Mouse (Mus musculus) gastrocnemius, postnatal 14 days (tissue): ENCODE results near the gene Thsd4. TPM values are rescaled to one million over a fixed set of nuclear protein-coding genes. Genes with fewer than 3 reads are reported as not detected.
"Not testable (repeated sequence)": the region's sequence is repeated elsewhere in the genome, so short reads cannot be mapped to it uniquely, and the experiment has no call there.

Experiments used
- DNase-seq: peaks from one replicate; pipeline ENCODE4 v3.0.0; 2021; ENCODE audit warnings: mixed read lengths
- intact Hi-C: fragments of 180-260 bp; cut with DNase I; formaldehyde crosslinking; loops from one replicate; pipeline ENCODE4 v1.15.1; 2025; ENCODE audit warnings: low total_unique reads
- total RNA-seq, 2 experiments: library from RNA; stranded (reverse); gene quantifications; 2 replicates each; pipeline ENCODE4 v1.2.3; 2021

Gene Thsd4
- total RNA-seq, 2 experiments from 2014 or later: 2.4 to 3.7 TPM

DNA sequence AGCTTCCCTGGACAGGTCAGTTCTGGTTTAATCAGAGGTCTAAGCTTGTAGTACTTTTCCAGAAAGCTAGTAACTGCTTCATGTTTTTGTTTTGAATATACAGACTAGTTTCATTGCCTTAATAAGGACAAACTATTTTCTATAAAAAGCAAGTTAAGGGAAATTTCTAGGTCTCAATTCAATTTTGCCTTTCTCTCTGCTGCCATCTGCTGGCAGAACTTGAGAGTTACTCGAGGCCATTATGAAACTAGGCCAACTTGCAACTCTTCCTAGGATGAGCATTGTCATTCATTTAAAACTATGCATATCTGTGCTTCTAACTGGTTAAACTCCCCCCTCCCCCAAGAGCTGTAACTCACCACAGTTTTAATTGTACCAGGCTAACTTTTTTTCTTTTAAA is 532.0 kb downstream of the Thsd4 start:
- intact Hi-C loops: no loop called here
- DNase-seq: peak; percentile 39

DNA sequence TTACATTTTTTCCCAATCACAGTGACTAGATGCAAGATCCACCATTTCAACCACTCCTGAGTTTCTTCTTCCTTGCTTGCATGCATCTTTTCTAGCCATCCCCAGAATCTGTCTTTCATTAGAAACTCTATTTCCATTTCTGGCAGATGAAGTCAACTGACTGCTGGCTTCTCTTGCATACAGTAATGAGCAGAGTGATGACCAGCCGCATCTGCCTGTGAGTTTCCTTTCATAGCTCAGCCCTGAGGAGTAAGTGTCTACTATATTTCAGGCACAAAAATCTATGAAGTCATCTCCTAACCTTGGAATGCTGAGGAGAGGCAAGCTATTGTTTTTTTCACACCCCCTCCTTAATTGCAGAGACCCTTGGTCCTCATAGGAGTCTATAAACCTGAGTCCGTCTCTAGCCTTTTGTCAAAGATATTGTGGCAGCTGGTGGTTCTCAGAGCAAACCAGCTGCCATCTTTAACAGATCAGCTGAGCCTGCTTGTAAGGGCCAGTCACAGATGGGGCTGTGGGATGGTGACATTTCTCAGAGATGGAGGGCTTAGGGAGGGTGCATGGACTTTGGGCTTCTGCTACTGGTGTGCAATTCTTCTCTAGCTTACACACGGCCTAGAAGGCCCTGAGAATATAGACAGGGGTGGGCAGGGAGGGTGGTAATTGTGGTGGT is 535.8 kb downstream of the Thsd4 start:
- DNase-seq: no peak
- intact Hi-C loops: no loop called here

DNA sequence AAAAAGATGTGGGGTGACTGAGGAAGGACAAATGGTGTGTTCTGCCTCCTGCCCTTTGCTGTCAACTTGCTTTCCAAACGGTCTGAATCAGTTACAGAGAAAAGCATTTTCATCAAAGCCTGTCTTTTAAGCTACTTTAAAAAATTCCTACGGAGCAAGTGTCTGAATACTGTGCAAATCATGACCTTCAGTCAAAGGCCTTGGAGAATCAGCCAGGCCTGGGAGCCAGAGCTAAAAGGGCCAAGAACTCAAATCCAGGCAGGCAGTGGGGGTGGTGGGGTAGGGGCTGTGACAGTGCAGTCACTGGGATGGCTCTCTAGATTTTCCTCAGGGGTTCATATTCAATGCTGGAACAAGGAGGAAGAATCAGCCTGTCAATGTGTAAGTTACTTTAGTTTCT is 540.7 kb downstream of the Thsd4 start:
- no peak for DNase-seq
- intact Hi-C loops: no loop called here

DNA sequence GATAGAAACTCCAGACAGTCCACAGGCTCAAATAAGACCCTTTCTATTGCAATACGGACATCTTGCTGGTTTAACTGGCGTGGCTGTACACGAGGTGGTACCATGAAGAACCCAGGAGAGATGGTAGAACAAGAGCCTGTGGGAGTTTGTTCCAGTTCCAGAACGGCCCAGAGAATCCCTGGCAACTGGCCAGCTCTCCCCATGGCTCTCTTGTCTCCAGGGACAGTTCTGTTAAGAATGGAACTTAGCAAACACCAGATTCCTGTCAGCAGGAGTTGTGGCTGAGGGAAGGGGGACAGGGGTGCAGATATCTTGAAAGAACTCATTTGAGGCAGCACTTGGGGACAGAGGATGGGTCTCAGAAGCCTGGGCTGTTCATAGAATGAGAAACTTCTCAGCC is 550.6 kb downstream of the Thsd4 start:
- no peak for DNase-seq
- intact Hi-C loops: no loop called here

DNA sequence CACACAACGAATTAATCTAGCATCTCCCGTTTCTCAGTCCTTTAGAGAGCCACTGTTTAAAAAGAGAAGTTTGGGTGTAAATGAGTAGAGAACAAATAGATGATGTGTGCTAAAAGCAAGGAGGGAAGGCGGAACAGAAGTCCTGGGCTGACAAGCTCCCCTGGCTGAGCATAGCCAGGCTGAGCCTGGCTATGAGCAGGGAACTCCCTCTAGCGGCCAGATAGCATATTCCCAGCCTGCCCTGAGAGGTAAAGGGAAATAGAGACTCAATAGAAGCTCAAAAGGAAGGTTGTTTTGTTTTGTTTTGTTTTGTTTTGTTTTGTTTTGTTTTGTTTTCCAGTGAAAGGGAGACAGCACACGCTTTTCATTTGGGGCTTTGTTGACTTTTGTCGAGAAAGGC is 552.5 kb downstream of the Thsd4 start:
- DNase-seq: peak; percentile 50
- intact Hi-C loops: loop anchor here (10.0 kb wide), 2 partner anchors 245 to 265 kb away; no protein-coding TSS in a partner anchor

DNA sequence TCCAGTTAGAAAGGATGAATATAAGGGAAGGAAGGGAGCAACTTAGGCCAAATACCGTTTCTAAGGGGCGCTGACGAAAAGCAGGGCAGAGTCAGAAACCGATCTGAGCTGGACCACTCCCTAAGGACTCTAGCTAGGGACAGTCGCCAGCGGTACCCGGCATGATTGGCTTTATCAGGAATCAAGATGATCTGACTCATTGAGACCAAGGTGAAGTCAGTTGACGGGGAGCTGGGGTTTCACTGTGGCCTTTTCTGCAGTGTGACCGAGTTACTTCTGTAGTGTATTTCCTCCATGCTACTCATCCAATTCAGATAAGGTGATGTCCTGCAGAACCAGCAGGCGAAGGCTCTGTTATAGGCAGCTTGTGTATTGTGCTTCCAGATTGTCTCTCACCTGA is 556.8 kb downstream of the Thsd4 start:
- intact Hi-C loops: loop anchor here (10.0 kb wide), 2 partner anchors 240 to 270 kb away; no protein-coding TSS in a partner anchor

DNA sequence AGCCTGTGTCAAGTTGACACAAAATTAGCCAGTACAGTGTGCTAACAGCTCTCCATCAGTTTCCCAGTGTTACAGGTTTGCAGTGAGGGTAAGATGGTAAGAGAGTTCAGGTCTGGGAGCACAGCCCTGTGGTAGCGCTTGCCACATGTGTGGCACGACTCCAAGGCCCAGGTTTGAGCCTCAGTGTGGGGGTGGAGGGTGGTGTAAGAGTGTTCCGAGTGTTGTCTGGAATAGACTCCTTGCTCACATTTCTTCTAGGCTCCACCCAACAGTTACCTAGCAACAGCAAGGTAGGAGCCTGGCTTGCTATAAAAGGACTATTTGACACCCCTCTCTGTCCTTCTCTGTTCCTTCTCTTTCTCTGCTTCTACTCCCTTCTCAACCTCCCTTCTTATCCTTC is 557.5 kb downstream of the Thsd4 start:
- intact Hi-C loops: loop anchor here (10.0 kb wide), 2 partner anchors 240 to 270 kb away; no protein-coding TSS in a partner anchor
- no peak for DNase-seq

More for the DNA sequence above, 556.8 kb downstream of the Thsd4 start:
- DNase-seq: no peak

DNA sequence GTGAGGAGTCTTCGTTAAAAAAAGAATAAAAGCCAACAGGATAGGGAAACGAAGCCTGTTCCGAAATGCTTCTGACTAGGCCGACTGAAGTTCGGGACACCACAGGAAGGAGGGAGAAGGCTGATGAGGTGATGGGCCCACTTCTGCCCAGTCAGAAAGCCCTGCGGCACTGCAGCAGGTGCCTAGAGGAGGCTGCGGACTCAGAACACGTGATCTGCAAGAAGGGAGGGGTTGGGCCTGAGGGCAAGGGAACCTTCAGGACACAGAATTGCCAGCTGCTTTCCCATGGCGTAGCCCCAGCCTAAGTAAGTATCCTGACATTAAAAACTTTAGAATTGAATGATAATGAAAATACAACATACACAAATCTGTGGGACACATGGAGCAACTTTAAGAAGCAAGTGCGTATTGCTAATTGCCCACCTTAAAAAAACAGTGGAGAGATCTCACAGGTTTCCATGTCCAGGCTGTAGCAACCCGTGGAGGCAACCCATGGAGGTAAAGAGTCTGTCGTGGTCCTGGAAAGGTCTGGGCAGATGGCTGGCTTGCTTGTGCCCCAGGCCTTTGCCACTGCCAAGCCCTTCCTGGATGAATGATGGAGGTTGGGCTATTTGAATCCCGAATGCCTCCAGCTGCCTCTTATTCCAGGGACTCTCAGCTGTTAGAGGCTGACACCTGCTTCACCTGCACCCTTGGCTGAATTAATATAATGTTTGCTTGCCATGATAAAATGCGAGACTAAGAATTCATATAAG is 560.5 kb downstream of the Thsd4 start:
- intact Hi-C loops: loop anchor here (10.0 kb wide), 2 partner anchors 237 to 273 kb away; no protein-coding TSS in a partner anchor
- DNase-seq: no peak

DNA sequence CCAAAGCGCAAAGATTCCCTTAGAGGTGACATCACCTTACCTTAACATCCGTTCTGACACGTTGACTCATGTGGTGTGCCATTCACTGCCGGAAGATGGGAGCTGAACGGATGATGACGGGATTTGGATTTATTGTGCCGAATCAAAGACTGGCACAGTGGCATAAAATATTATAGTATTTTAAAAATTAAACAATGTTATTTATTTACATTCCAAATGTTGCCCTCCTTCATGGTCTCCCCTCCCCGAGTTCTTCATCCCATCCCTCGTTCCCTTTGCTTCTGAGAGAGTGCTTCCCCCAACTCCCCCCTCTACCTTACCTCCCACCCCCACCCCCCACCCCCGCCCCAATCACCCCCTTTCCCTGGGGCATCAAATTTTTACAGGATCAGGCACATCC is 561.3 kb downstream of the Thsd4 start, which contains the start of gene Nr2e3:
Nr2e3 (minus strand) TSS at position 101 of the 400 bp plus-strand sequence.
- intact Hi-C loops: loop anchor here (10.0 kb wide), 2 partner anchors 236 to 274 kb away; no protein-coding TSS in a partner anchor
- no peak for DNase-seq

DNA sequence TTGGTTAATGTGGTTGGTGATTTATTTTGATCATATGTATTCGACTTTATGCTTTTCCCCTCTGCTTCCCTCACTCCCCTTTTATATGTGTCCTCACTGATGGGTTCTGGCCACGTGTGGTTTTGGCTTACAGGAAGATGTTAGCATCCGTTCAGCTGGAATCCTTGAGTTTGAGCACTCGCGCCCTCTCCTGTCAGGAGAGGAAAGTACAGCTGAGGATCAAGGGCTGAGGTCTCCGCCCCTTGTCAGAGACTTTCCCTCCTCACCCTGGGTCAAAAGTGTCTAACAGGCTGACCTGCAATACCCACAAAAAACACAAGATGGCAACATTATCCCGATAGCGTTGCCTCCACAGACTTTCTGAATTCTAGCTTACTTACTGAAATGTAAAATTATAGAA is 562.6 kb downstream of the Thsd4 start:
- intact Hi-C loops: no loop called here
- peak; percentile 82 for DNase-seq

DNA sequence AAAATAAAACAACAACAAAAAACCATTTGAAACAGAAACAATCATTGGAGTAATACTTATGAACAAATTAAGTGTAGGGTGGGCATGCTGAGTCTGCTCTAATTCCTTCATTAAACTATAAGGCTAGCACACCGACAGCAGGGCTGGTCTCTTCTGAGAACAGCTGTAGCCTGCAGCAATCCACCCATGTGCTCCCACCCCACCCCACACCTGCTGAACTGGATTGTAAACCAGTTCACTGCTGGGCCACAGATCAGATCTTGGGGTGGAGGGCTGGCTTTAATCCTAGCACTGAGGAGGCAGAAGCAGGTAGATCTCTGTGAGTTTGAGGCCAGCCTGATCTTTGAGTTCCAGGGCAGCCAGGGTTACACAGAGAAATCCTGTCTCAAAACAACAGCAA is 563.7 kb downstream of the Thsd4 start:
- DNase-seq, intact Hi-C loops: not testable (repeated sequence)

DNA sequence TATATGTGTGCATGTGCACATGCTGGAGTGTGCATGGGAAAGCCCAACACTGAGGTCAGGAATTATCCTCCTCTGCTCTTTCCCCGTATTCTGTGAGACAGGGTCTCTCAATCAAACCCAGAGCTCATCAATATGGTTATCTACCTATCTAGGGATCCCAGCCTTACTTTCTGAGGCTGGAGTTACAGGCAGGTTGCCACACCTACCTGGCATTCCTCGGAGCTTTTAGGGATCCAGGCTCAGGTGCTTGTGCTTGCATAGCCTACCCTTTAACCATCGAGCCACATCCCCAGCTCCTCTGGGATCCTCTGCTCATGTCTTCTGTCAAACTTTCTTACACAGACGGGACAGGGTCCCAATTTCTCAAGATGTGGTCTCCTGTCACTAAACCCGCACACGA is 565.4 kb downstream of the Thsd4 start:
- intact Hi-C loops: no loop called here
- DNase-seq: no peak

DNA sequence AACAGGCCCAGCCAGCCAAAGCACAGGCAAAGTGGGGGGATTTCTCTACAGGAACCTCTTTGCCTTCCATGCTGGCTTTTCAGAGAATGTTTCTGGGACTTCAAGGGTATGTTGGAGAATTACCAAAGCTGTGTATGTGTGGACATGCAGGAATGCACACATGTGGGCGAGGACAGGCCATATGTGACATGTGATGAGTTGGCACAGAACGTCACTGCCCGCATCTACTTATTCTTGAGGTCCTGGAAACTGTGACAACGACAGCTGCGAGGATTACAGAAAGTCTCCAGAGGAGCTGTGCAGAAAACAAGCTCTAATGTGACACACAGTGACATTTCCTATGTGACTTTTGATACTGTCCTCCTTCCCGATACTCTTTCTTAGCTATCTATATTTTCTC is 566.2 kb downstream of the Thsd4 start:
- intact Hi-C loops: no loop called here
- DNase-seq: no peak

DNA sequence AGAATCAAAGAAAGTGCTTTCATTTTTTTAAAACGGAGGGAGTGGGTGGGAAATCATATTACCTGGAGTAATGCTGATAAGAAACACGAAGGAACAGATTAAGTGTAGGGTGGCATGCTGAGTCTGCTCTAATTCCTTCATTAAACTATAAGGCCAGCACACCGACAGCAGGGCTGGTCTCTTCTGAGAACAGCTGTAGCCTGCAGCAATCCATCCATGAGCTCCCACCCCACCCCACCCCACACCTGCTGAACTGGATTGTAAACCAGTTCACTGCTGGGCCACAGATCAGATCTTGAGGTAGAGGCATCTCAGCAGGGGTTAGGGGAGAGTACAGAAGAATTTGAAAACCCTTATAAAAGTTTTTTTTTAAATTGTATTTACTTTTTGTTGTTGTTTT is 566.6 kb downstream of the Thsd4 start:
- intact Hi-C loops: no loop called here
- no peak for DNase-seq

DNA sequence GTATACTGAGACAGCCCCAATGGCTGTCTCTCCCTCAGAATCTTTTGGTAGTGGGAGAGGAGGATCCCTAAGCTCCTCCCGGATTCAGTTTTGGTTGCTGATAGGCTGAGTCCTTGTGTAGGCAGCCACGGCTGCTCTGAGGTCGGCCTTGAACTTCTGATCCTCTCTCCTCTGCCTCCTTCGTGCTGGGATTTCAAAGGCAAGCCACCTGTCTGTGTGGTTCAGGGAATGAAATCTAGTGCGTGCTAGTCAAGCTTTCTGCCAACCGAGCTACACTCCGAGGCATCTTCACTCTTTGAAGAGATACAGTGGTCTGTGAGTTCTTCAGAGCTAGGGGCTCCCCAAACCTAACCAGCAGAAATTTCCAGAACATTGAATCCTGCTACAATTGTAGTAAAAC is 568.3 kb downstream of the Thsd4 start:
- intact Hi-C loops: no loop called here
- no peak for DNase-seq

DNA sequence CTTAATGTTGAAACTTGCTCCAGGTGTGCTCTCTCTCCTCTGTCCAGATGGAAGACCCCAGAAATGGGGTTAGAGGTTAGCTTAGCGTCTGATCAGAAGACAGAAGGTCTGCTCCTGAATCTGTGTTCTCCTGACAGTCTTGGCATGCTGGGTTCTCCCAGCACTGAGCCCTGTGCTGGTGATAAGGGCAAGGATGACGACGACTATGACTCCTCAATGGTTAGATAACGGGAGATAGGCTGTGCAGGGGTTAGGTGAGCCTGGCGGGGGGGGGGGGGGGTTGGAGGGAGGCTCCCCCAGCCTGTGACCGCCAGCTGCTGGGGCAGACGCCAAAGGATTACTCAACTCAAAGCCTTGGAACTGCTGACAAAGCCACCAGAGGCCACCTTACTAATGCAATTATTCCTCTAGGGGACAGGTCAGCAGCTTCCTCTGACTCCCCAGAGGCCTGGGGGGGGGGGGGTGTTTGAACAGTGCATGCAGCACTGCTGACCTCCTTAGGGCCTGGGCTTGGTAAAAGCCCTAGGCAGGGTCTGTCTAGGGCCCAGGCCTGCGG is 569.3 kb downstream of the Thsd4 start:
- intact Hi-C loops: no loop called here
- DNase-seq: no peak

DNA sequence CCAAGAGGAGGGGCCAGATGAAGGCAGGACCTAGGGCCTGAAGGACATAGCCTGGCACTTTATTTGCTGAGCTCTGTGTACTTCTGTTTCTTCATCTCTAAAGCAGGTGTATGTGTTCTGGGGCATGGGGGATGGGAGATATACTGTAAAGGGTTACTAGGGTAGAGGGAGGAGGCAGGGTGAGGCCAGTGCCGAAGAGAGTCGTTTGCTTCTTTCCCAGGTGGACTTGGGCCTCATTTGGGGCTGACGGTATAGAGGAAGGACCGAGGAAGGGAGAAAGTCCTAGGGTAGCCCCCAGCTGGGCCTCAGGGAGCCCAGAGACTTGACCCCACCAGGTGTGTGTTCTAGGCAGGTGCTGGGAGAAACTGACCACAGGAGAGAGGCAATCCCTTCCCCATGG is 569.9 kb downstream of the Thsd4 start:
- intact Hi-C loops: no loop called here
- DNase-seq: no peak

DNA sequence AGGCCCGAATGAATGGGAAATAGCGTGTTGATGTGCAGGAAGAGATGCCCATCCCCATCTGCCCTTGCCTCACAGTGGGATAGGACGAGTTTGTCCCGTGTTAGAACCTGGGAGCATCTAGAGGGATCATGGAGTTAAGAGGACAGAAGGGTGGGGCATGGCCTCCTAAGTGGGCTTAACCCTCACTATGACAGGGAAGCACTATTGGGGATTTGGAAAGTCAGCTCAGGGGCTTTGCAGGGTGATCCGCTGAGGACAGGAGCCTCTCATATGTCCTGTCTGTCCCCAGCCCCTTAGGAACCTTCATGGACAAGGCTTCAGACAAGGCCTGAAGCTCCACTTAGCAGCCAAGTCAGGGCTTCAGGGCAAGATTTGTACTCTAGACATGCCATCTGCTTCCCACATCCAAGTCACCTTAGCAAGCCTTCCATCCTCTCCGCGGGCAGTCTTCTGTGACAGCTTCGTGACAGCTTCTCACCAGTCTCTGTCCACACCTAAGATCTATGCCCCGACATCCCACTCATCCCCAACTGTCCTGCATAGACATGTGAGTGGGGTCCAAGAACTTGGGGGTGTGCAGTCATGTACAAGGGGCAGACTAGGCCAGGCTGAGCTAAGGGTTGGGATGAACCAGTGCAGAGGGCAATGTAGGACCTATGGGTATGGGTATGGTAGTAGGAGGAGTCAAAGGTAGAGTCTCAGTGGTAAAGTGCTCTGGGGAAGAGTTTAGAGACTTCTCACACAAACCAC is 570.7 kb downstream of the Thsd4 start:
- DNase-seq: no peak
- intact Hi-C loops: no loop called here

DNA sequence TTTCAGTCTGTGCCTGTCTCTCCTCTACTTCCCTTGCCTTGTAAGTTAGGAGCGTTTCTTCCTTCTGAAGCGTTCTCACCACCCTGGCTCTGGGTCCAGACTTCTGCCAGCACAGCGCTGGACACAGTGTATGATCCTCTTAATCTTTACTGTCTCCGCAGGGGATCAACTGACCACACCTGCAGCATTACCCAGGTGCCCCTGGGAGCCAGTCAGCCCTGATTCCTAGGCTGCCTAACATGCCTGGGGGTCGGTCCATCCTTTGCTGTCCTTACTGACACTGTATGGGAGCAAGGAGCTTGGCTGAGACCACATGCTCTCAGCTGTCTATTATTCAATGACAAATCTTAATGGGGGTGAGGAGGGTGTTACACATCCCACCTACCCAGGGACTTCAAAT is 571.9 kb downstream of the Thsd4 start:
- intact Hi-C loops: no loop called here
- DNase-seq: no peak

DNA sequence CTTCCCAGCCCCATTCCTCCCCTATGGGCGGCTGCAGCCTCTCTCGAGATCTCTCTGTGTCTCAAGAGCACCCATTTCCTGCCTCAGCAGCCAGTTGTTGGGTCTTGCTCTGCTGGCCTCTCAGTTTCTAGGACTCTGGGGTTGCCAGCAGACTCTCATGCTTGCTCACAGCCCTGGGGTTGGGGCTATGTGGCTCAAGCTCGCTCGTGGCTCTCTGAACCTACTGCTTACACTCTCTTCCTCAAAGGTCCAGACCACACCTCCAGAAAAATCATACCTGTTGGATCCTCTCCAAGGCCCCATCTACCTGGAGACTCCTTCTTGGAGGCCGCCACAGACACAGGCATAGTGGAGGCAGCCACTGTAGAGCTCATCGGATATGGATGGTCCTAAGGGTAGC is 572.3 kb downstream of the Thsd4 start:
- no peak for DNase-seq
- intact Hi-C loops: no loop called here
